Mouse (Mus musculus) liver, embryonic 15.5 days (tissue): ENCODE data around the gene Nectin2. TPM values are rescaled to one million over a fixed set of nuclear protein-coding genes. Genes with fewer than 3 reads are reported as not detected.
A peak's percentile ranks its signal among the peaks of the same experiment; 100 is the strongest.

Experiments
- ATAC-seq: fragments of 200-750 bp; cut with Nextera tagmentation; 2 replicates; pipeline ENCODE4 v1.8.0; 2017; ENCODE audit warnings: moderate number of reproducible peaks, mild to moderate bottlenecking, moderate library complexity; ENCODE audit not compliant: insufficient read depth
- H3K27ac ChIP-seq: fragments of 300-500 bp; sonication (generic); replicated peaks from 2 replicates; pipeline ENCODE4 v1.5.1; 2015; ENCODE audit warnings: mild to moderate bottlenecking, inconsistent platforms
- H3K27me3 ChIP-seq: fragments of 300-500 bp; sonication (generic); 2 replicates; pipeline ENCODE4 v1.6.1; 2015; ENCODE audit warnings: mild to moderate bottlenecking, inconsistent platforms
- H3K36me3 ChIP-seq: fragments of 300-500 bp; sonication (generic); replicated peaks from 2 replicates; pipeline ENCODE4 v1.6.1; 2015; ENCODE audit warnings: moderate library complexity, mild to moderate bottlenecking, inconsistent platforms
- H3K4me1 ChIP-seq: fragments of 300-500 bp; sonication (generic); replicated peaks from 2 replicates; pipeline ENCODE4 v1.6.1; 2015; ENCODE audit warnings: inconsistent platforms
- H3K4me2 ChIP-seq: fragments of 300-500 bp; sonication (generic); 2 replicates; pipeline ENCODE4 v1.6.1; 2015; ENCODE audit warnings: moderate library complexity, mild to moderate bottlenecking, inconsistent platforms
- H3K4me3 ChIP-seq: fragments of 300-500 bp; sonication (generic); replicated peaks from 2 replicates; pipeline ENCODE4 v1.5.1; 2015; ENCODE audit warnings: mild to moderate bottlenecking, inconsistent platforms
- H3K9ac ChIP-seq: fragments of 300-500 bp; sonication (generic); 2 replicates; pipeline ENCODE4 v1.6.1; 2015; ENCODE audit warnings: moderate library complexity, mild to moderate bottlenecking, inconsistent platforms
- H3K9me3 ChIP-seq: fragments of 300-500 bp; sonication (generic); replicated peaks from 2 replicates; pipeline ENCODE4 v1.6.1; 2016; ENCODE audit warnings: inconsistent platforms
- whole genome bisulfite sequencing: fragments of 180-500 bp; shearing (Covaris S2); methylation state at CpG from one replicate; pipeline ENCODE4 v1.1.7; 2015; ENCODE audit warnings: mixed read lengths; ENCODE audit not compliant: insufficient replicate concordance; 5-methylcytosine and 5-hydroxymethylcytosine counted together
- polyA plus RNA-seq: library from polyadenylated mRNA; unstranded; fragments of >200 nt; fragmentation: Nextera tagmentation; extraction: Ambion mirVana; gene quantifications from 2 replicates; pipeline ENCODE4 v1.2.1, GENCODE M21; 2015

Nectin2 gene
- polyA plus RNA-seq, 1 experiment from 2014 or later = 15.2 TPM

- no peak for ATAC-seq
- Histone ChIP-seq H3K4me3 (no peak overlapping the region), H3K9ac (no peak overlapping the region), H3K4me2 (no peak overlapping the region), H3K4me1 (peaks cover 26% of the 10 kb centered on the region; the same call in 1 of the 2 replicates), H3K27ac (0 out of 2 replicates have a peak overlapping the region, but pooled peaks have one; percentile 30), H3K27me3 (no peaks in the 10 kb centered on the region), H3K36me3 (0 out of 2 replicates have a peak, but pooled peaks cover 4% of the 10 kb centered on the region), H3K9me3 (no peaks in the 10 kb centered on the region)
- WGBS = 53% methylated on average over 8 of the region's 8 CpGs
Measured at GRCm38 (mm10) chr7:19783630-19784029, 33.3 kb upstream of the Nectin2 start.

GRCm38 (mm10) chr7:19782645-19783044 is 32.4 kb upstream of the Nectin2 start:
- Histone ChIP-seq H3K27me3 (no peaks in the 10 kb centered on the region), H3K27ac (no peak overlapping the region), H3K4me3 (no peak overlapping the region), H3K4me1 (peaks cover 26% of the 10 kb centered on the region; the same call in 1 of the 2 replicates), H3K9me3 (no peaks in the 10 kb centered on the region), H3K36me3 (0 out of 2 replicates have a peak, but pooled peaks cover 4% of the 10 kb centered on the region), H3K9ac (no peak overlapping the region), H3K4me2 (no peak overlapping the region)
- ATAC-seq = no peak
- 68% methylated on average over 4 of the region's 4 CpGs for WGBS

- no peaks in the 10 kb centered on the region for H3K27me3 ChIP-seq
- H3K4me3 ChIP-seq = no peak overlapping the region
- no peak overlapping the region for H3K4me2 ChIP-seq
- H3K9me3 ChIP-seq = no peaks in the 10 kb centered on the region
- no peak overlapping the region for H3K27ac ChIP-seq
- no peak for ATAC-seq
- peaks cover 26% of the 10 kb centered on the region; the same call in 1 of the 2 replicates for H3K4me1 ChIP-seq
- 0 out of 2 replicates have a peak, but pooled peaks cover 4% of the 10 kb centered on the region for H3K36me3 ChIP-seq
- no peak overlapping the region for H3K9ac ChIP-seq
- 71% methylated on average over 7 of the region's 7 CpGs for WGBS
Measured at GRCm38 (mm10) chr7:19781741-19782140, 31.5 kb upstream of the Nectin2 start.

- H3K4me2 ChIP-seq = no peak overlapping the region
- 0 out of 2 replicates have a peak, but pooled peaks cover 4% of the 10 kb centered on the region for H3K36me3 ChIP-seq
- H3K9ac ChIP-seq = no peak overlapping the region
- no peak for ATAC-seq
- H3K9me3 ChIP-seq = no peaks in the 10 kb centered on the region
- H3K27ac ChIP-seq = no peak overlapping the region
- H3K4me1 ChIP-seq = 0 out of 2 replicates have a peak, but pooled peaks cover 14% of the 10 kb centered on the region
- no peaks in the 10 kb centered on the region for H3K27me3 ChIP-seq
- H3K4me3 ChIP-seq = no peak overlapping the region
- WGBS = 54% methylated on average over 4 of the region's 4 CpGs
Measured at GRCm38 (mm10) chr7:19779903-19780302, 29.6 kb upstream of the Nectin2 start.

- no peak for ATAC-seq
- 75% methylated on average over 8 of the region's 8 CpGs for WGBS
- no peak overlapping the region for H3K4me3 ChIP-seq
- no peak overlapping the region for H3K9ac ChIP-seq
- 0 out of 2 replicates have a peak, but pooled peaks cover 3% of the 10 kb centered on the region for H3K4me1 ChIP-seq
- H3K27me3 ChIP-seq = no peaks in the 10 kb centered on the region
- H3K9me3 ChIP-seq = no peaks in the 10 kb centered on the region
- H3K27ac ChIP-seq = no peak overlapping the region
- 0 out of 2 replicates have a peak, but pooled peaks cover 4% of the 10 kb centered on the region for H3K36me3 ChIP-seq
- H3K4me2 ChIP-seq = no peak overlapping the region
Measured at GRCm38 (mm10) chr7:19778645-19779044, 28.4 kb upstream of the Nectin2 start.

GRCm38 (mm10) chr7:19777049-19777723 is 26.9 kb upstream of the Nectin2 start:
- no peak for ATAC-seq
- H3K9me3 ChIP-seq = no peaks in the 10 kb centered on the region

GRCm38 (mm10) chr7:19771682-19772081 is 21.4 kb upstream of the Nectin2 start:
- H3K27ac ChIP-seq = no peak overlapping the region
- WGBS = 33% methylated on average over 4 of the region's 4 CpGs
- no peaks in the 10 kb centered on the region for H3K9me3 ChIP-seq
- ATAC-seq = no peak
- no peaks in the 10 kb centered on the region for H3K36me3 ChIP-seq
- H3K9ac ChIP-seq = no peak overlapping the region
- peaks cover 20% of the 10 kb centered on the region for H3K4me1 ChIP-seq
- H3K4me2 ChIP-seq = no peak overlapping the region
- peaks cover 52% of the 10 kb centered on the region for H3K27me3 ChIP-seq
- no peak overlapping the region for H3K4me3 ChIP-seq

More at GRCm38 (mm10) chr7:19777049-19777723, 26.9 kb upstream of the Nectin2 start:
- Histone ChIP-seq H3K27ac (no peak overlapping the region), H3K9ac (no peak overlapping the region), H3K4me3 (no peak overlapping the region), H3K27me3 (peaks cover 8% of the 10 kb centered on the region; the same call in 1 of the 2 replicates), H3K4me1 (no peaks in the 10 kb centered on the region), H3K4me2 (no peak overlapping the region), H3K36me3 (0 out of 2 replicates have a peak, but pooled peaks cover 4% of the 10 kb centered on the region)
- WGBS = 67% methylated on average over 11 of the region's 11 CpGs

GRCm38 (mm10) chr7:19770984-19771391 is 20.7 kb upstream of the Nectin2 start, which contains the start of gene Bcam:
Bcam (minus strand) TSS chr7:19771016.
- ATAC-seq = no peak
- H3K4me2 ChIP-seq = peak within 1 kb of the TSS; percentile 61
- H3K27me3 ChIP-seq = peaks cover 52% of the 10 kb centered on the region
- H3K27ac ChIP-seq = no peak within 1 kb of the TSS
- peaks cover 20% of the 10 kb centered on the region for H3K4me1 ChIP-seq
- 0 out of 2 replicates have a peak within 1 kb of the TSS, but pooled peaks have one; percentile 2 for H3K9ac ChIP-seq
- WGBS = 4% methylated on average over 9 of the region's 9 CpGs
- H3K36me3 ChIP-seq = no peaks in the 10 kb centered on the region
- H3K9me3 ChIP-seq = no peaks in the 10 kb centered on the region
- H3K4me3 ChIP-seq = peak within 1 kb of the TSS; percentile 41

GRCm38 (mm10) chr7:19770375-19770754 is 20.1 kb upstream of the Nectin2 start:
- H3K9me3 ChIP-seq = no peaks in the 10 kb centered on the region
- H3K27ac ChIP-seq = no peak overlapping the region
- 0 out of 2 replicates have a peak overlapping the region, but pooled peaks have one; percentile 2 for H3K9ac ChIP-seq
- H3K36me3 ChIP-seq = no peaks in the 10 kb centered on the region
- ATAC-seq = peak; percentile 57
- H3K4me3 ChIP-seq = peak overlapping the region; percentile 41
- WGBS = 0% methylated on average over 27 of the region's 28 CpGs
- peaks cover 52% of the 10 kb centered on the region for H3K27me3 ChIP-seq
- peak overlapping the region; percentile 61 for H3K4me2 ChIP-seq
- peaks cover 20% of the 10 kb centered on the region for H3K4me1 ChIP-seq

GRCm38 (mm10) chr7:19769434-19770374 is 19.4 kb upstream of the Nectin2 start:
- 0 out of 2 replicates have a peak overlapping the region, but pooled peaks have one; percentile 2 for H3K9ac ChIP-seq
- H3K27me3 ChIP-seq = peaks cover 52% of the 10 kb centered on the region
- peak overlapping the region; percentile 41 for H3K4me3 ChIP-seq
- no peak overlapping the region for H3K27ac ChIP-seq
- H3K4me1 ChIP-seq = peaks cover 20% of the 10 kb centered on the region
- H3K36me3 ChIP-seq = no peaks in the 10 kb centered on the region
- H3K4me2 ChIP-seq = peak overlapping the region; percentile 61
- WGBS = 12% methylated on average over 16 of the region's 16 CpGs
- H3K9me3 ChIP-seq = no peaks in the 10 kb centered on the region
- no peak; the same call in 1 of the 2 replicates for ATAC-seq
